Mouse (Mus musculus) cerebellum, adult 8-10 months (tissue): ENCODE measurements around the gene Smarcc2.

Source experiments
- DNase-seq: peaks from one replicate; pipeline ENCODE4 v3.0.0; 2022

Smarcc2 gene

GRCm38 (mm10) chr10:128458719-128459408, at the start of gene Smarcc2:
TSS of gene Smarcc2 (plus strand) at chr10:128459248.
- peak; percentile 83 for DNase-seq

- DNase-seq = peak; percentile 97
These were observed 49.1 kb upstream of the Smarcc2 start for GRCm38 (mm10) chr10:128409692-128410559.

- DNase-seq = no peak
These were observed 48.5 kb upstream of the Smarcc2 start for GRCm38 (mm10) chr10:128410560-128410845.

GRCm38 (mm10) chr10:128411211-128412054, 47.6 kb upstream of the Smarcc2 start, which contains the start of the genes Nabp2 and Rnf41:
TSS of gene Nabp2 (minus strand) at chr10:128411492.
TSS of gene Rnf41 (plus strand) at chr10:128411657.
- DNase-seq = peak; percentile 93

- peak; percentile 48 for DNase-seq
These were observed 47.0 kb upstream of the Smarcc2 start for GRCm38 (mm10) chr10:128412055-128412381.

- no peak for DNase-seq
These were observed 46.5 kb upstream of the Smarcc2 start for GRCm38 (mm10) chr10:128412558-128412957.

GRCm38 (mm10) chr10:128413076-128413475, 46.0 kb upstream of the Smarcc2 start:
- DNase-seq = no peak

GRCm38 (mm10) chr10:128414848-128415247, 44.2 kb upstream of the Smarcc2 start:
- no peak for DNase-seq

GRCm38 (mm10) chr10:128422426-128422825, 36.6 kb upstream of the Smarcc2 start:
- peak; percentile 33 for DNase-seq

- DNase-seq = no peak
These were observed 34.4 kb upstream of the Smarcc2 start for GRCm38 (mm10) chr10:128424604-128425003.

- no peak for DNase-seq
These were observed 33.8 kb upstream of the Smarcc2 start for GRCm38 (mm10) chr10:128425260-128425659.

GRCm38 (mm10) chr10:128429052-128429451, 30.0 kb upstream of the Smarcc2 start:
- no peak for DNase-seq

- no peak for DNase-seq
These were observed 29.6 kb upstream of the Smarcc2 start for GRCm38 (mm10) chr10:128429454-128429853.

GRCm38 (mm10) chr10:128433417-128433816, 25.6 kb upstream of the Smarcc2 start:
- no peak for DNase-seq

- DNase-seq = peak; percentile 27
These were observed 24.4 kb upstream of the Smarcc2 start for GRCm38 (mm10) chr10:128434681-128435080.

- DNase-seq = peak; percentile 65
These were observed 23.7 kb upstream of the Smarcc2 start for GRCm38 (mm10) chr10:128435186-128435823.

GRCm38 (mm10) chr10:128435873-128436272, 23.2 kb upstream of the Smarcc2 start:
- peak; percentile 48 for DNase-seq

- peak; percentile 53 for DNase-seq
These were observed 22.7 kb upstream of the Smarcc2 start for GRCm38 (mm10) chr10:128436376-128436775.

- no peak for DNase-seq
These were observed 20.3 kb upstream of the Smarcc2 start for GRCm38 (mm10) chr10:128438675-128439279.

- no peak for DNase-seq
These were observed 18.6 kb upstream of the Smarcc2 start for GRCm38 (mm10) chr10:128440407-128440806.

GRCm38 (mm10) chr10:128441324-128442119, 17.5 kb upstream of the Smarcc2 start:
- DNase-seq = no peak
